ENCODE assay signal across 14 mouse cellular contexts in the genomic region with DNA sequence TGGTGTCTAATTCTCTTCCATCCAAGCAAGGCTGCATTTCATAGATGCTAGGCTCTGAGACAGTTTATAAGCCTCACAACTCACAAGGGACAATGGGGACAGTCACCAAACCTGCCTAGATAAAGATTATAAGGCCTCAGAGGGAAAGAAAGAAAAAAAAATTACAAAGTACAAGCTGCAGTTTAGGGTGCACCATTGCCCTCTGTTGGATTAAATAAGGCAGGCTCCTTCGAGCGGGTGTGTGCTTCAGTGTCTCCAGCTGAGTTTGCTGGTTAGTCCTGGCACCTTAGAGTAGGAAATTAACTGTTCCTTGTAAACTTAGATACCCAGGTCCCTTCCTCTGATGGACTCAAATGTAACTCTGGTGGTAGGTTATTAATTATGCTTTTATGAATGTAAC. TPM values are rescaled to one million over a fixed set of nuclear protein-coding genes. Genes with fewer than 3 reads are reported as not detected.
DNase-seq lines count a peak whose midpoint lies in the region; ATAC-seq and TF ChIP-seq lines count a peak whose summit lies in the region.
"Had no signal": no experiment of that assay in that cellular context is flagged by ENCODE, and none has a peak within 500 bp of the region (broad histone marks: within the 10 kb centered on the region; RNA-seq: fewer than 3 reads in every experiment).

No protein-coding gene starts in this region.

- H3K4me1 ChIP-seq in heart, adult 2 months (ENCODE audit: control insufficient read depth, insufficient read depth, low read length), result no peaks in the 10 kb centered on the region
- H3K4me1 ChIP-seq in lung, postnatal 0 days (ENCODE audit: insufficient read depth, low read depth, low read length), result no peaks in the 10 kb centered on the region; the same call in 1 of the 2 replicates
- H3K4me1 ChIP-seq in CH12.LX (ENCODE audit: control insufficient read depth in 1 of 2, insufficient read depth in 2 of 2), result peaks cover 10 to 86% of the 10 kb centered on the region in 2 experiments

- DNase-seq in heart, adult 2 months, result no peak
- no peak for DNase-seq in heart, postnatal 4 days
- DNase-seq in lung, postnatal 0 days (ENCODE audit: low spot score), result no peak
- no peak for DNase-seq in lung, postnatal 14 days
- DNase-seq in CH12.LX (ENCODE audit: extremely low read depth), result peak; percentile 61
- DNase-seq in naive thymus-derived CD4-positive, alpha-beta T cell, adult 2 months (ENCODE audit: low read depth), result peak; percentile 74
- no peak for DNase-seq in adrenal gland, postnatal 10 days
- DNase-seq in kidney, adult 9 months, result no peak
- DNase-seq: cerebellum, adult 18-20 months had no signal

- in situ Hi-C loops in CH12.LX (cut with MboI; ENCODE audit: low pct_ligation_motif_present, low pct_unique_long_range_greater_than_20kb, low sequenced_read_pairs), result no loop called here

- TF ChIP-seq CTCF in heart, adult 2 months (IDR thresholded peaks at IDR 0.05), result peak; percentile 30
- TF ChIP-seq CTCF in lung, postnatal 0 days (IDR thresholded peaks at IDR 0.05), result peak; percentile 35
- TF ChIP-seq CTCF in CH12.LX (conservative IDR thresholded peaks at IDR 0.05 in 1 of 2, IDR thresholded peaks at IDR 0.05 in 1 of 2; ENCODE audit: low read depth in 2 of 2, low read length in 2 of 2), result peak in 1 of 2 experiments; percentile 67; a peak in 2 of 4 replicates

- no peak overlapping the region for H3K9ac ChIP-seq in heart, adult 2 months (ENCODE audit: low read depth, low read length)
- H3K9ac ChIP-seq in lung, postnatal 0 days (replicated peaks; ENCODE audit: low read depth), result no peak overlapping the region
- no peak overlapping the region for H3K9ac ChIP-seq in CH12.LX (ENCODE audit: insufficient read depth, low read depth)
- H3K9ac ChIP-seq: embryonic facial prominence, embryonic 13.5 days had no signal

- H3K9me3 ChIP-seq in lung, postnatal 0 days (ENCODE audit: low read length), result no peaks in the 10 kb centered on the region
- no peaks in the 10 kb centered on the region for H3K9me3 ChIP-seq in CH12.LX (replicated peaks; ENCODE audit: low read length)
- H3K9me3 ChIP-seq: embryonic facial prominence, embryonic 13.5 days had no signal

- no peak overlapping the region for H3K27ac ChIP-seq in heart, adult 2 months
- H3K27ac ChIP-seq in lung, postnatal 0 days (ENCODE audit: low read length), result no peak overlapping the region
- no peak overlapping the region for H3K27ac ChIP-seq in CH12.LX (ENCODE audit: insufficient read depth, low read depth)
- H3K27ac ChIP-seq: embryonic facial prominence, embryonic 13.5 days had no signal

- WGBS in heart, adult 2 months, result 67% methylated on average over 2 of the region's 2 CpGs
- WGBS in lung, postnatal 0 days, result 48% methylated on average over 2 of the region's 2 CpGs

- intact Hi-C loops in heart, adult 2 months (cut with DNase I), result no loop called here

- no peaks in the 10 kb centered on the region for H3K79me2 ChIP-seq in heart, adult 2 months (replicated peaks; ENCODE audit: control insufficient read depth, insufficient read depth, low read length)
- H3K79me2 ChIP-seq in CH12.LX (replicated peaks; ENCODE audit: control insufficient read depth, extremely low read depth, insufficient read depth, poor library complexity, severe bottlenecking), result no peaks in the 10 kb centered on the region

- no peak overlapping the region for H3K4me3 ChIP-seq in heart, adult 2 months
- H3K4me3 ChIP-seq in lung, postnatal 0 days (ENCODE audit: low read depth, low read length), result no peak overlapping the region
- H3K4me3 ChIP-seq in CH12.LX (replicated peaks in 1 of 3; ENCODE audit: low read depth in 2 of 3, low read length in 2 of 3, poor library complexity in 1 of 3), result no peak overlapping the region
- H3K4me3 ChIP-seq: embryonic facial prominence, embryonic 13.5 days had no signal

- H3K4me2 ChIP-seq in lung, postnatal 0 days (replicated peaks; ENCODE audit: low read depth, low read length), result no peak overlapping the region
- H3K4me2 ChIP-seq in CH12.LX (ENCODE audit: insufficient read depth, low read depth, poor library complexity, severe bottlenecking), result no peak overlapping the region
- H3K4me2 ChIP-seq: embryonic facial prominence, embryonic 13.5 days; liver, embryonic 11.5 days had no signal

- no peak for TF ChIP-seq EP300 in heart, adult 2 months (IDR thresholded peaks at IDR 0.05; ENCODE audit: insufficient read depth, low read depth, low read length)
- TF ChIP-seq EP300 in lung, postnatal 0 days (IDR thresholded peaks at IDR 0.05), result no peak
- TF ChIP-seq EP300 in CH12.LX (IDR thresholded peaks at IDR 0.05; ENCODE audit: low read length), result no peak

- no peaks in the 10 kb centered on the region for H3K27me3 ChIP-seq in heart, adult 2 months (ENCODE audit: control insufficient read depth, insufficient read depth, low read length)
- peaks cover 4% of the 10 kb centered on the region; the same call in 1 of the 2 replicates for H3K27me3 ChIP-seq in lung, postnatal 0 days (replicated peaks; ENCODE audit: insufficient read depth, low read length)
- no peaks in the 10 kb centered on the region for H3K27me3 ChIP-seq in CH12.LX (replicated peaks)

- no peak for TF ChIP-seq POLR2A in heart, adult 2 months (IDR thresholded peaks at IDR 0.05; ENCODE audit: insufficient read depth, low read depth, low read length)
- TF ChIP-seq POLR2A in CH12.LX (IDR thresholded peaks at IDR 0.05; ENCODE audit: low read depth, low read length), result no peak

- TF ChIP-seq RAD21 in CH12.LX (IDR thresholded peaks at IDR 0.05; ENCODE audit: low read depth, low read length), result peak; percentile 75

- no peak for ATAC-seq in lung, postnatal 0 days
- ATAC-seq: midbrain, embryonic 16.5 days had no signal

- dilution Hi-C loops in CH12.LX (cut with MboI; ENCODE audit: extremely low pct_ligation_motif_present, extremely low pct_unique_long_range_greater_than_20kb, low sequenced_read_pairs), result no loop called here

- H3K36me3 ChIP-seq in heart, adult 2 months (ENCODE audit: control insufficient read depth, insufficient read depth, low read length), result no peaks in the 10 kb centered on the region
- no peaks in the 10 kb centered on the region for H3K36me3 ChIP-seq in lung, postnatal 0 days (ENCODE audit: insufficient read depth, low read length)
- H3K36me3 ChIP-seq in CH12.LX (replicated peaks in 1 of 2; ENCODE audit: control insufficient read depth in 1 of 2, insufficient read depth in 1 of 2, low read length in 1 of 2), result no peaks in the 10 kb centered on the region
- H3K36me3 ChIP-seq: embryonic facial prominence, embryonic 13.5 days had no signal

TF ChIP-seq in CH12.LX, 34 proteins besides CTCF, POLR2A, EP300 and RAD21:
- TF ChIP-seq SMC3 (IDR thresholded peaks at IDR 0.05; ENCODE audit: low read depth, low read length), result peak; percentile 70
- TF ChIP-seq ZNF384 (IDR thresholded peaks at IDR 0.05; ENCODE audit: low read depth, low read length), result peak; percentile 93
- TF ChIP-seq ZKSCAN1 (IDR thresholded peaks at IDR 0.05; ENCODE audit: borderline replicate concordance, low read depth, low read length), result no peak

RNA-seq across cellular contexts. Expression of a gene that starts 45.4 kb away (rescaled TPM):
- total RNA-seq in heart, adult 2 months (2021), result 1 to 10 TPM in 1 of 2 experiments, under 1 TPM in 1; 0.47 to 1.6 TPM
- 0.64 and 1.3 TPM in 2 replicates for polyA plus RNA-seq in heart, adult 2 months (2012; rRNA removed)
- total RNA-seq in heart, postnatal 4 days (2021), result 1 to 10 TPM in 1 of 2 experiments, under 1 TPM in 1; 0.62 to 1.2 TPM
- polyA plus RNA-seq in lung, postnatal 0 days (2015; fragmentation: Nextera tagmentation; extraction: Ambion mirVana), result 1.9 and 2.2 TPM in 2 replicates
- total RNA-seq in CH12.LX (2012; rRNA removed) (1.5 TPM in 2 replicates), CH12.LX (2014; rRNA removed) (5.0 and 6.3 TPM in 2 replicates)
- 5.8 and 6.2 TPM in 2 replicates for polyA plus RNA-seq in CH12.LX (2012; ENCODE audit: insufficient read length, low read depth)
- 1 to 10 TPM; 2.9 to 5.1 TPM for total RNA-seq in adrenal gland, postnatal 10 days (2021)

RNA-seq across cellular contexts. Expression of a gene that starts 52.9 kb away (rescaled TPM):
- not detected for total RNA-seq in heart, adult 2 months (2021)
- polyA plus RNA-seq in heart, adult 2 months (2012; rRNA removed), result not detected in 2 replicates
- not detected for total RNA-seq in heart, postnatal 4 days (2021)
- polyA plus RNA-seq in lung, postnatal 0 days (2015; fragmentation: Nextera tagmentation; extraction: Ambion mirVana), result not detected in 2 replicates
- not detected in 2 replicates for total RNA-seq in CH12.LX (2012; rRNA removed)
- not detected in 2 replicates for total RNA-seq in CH12.LX (2014; rRNA removed)
- not detected in 2 replicates for polyA plus RNA-seq in CH12.LX (2012; ENCODE audit: insufficient read length, low read depth)
- total RNA-seq in adrenal gland, postnatal 10 days (2021), result not detected
- total RNA-seq: layer of hippocampus, postnatal 25 days had no signal
- polyA plus RNA-seq: embryonic facial prominence, embryonic 13.5 days; intestine, embryonic 14.5 days; liver, embryonic 11.5 days; midbrain, embryonic 16.5 days had no signal

RNA-seq across cellular contexts. Expression of a gene that starts 53.8 kb away (rescaled TPM):
- total RNA-seq in heart, adult 2 months (2021), result not detected
- polyA plus RNA-seq in heart, adult 2 months (2012; rRNA removed), result 0.09 and 0.21 TPM in 2 replicates
- under 1 TPM; 0.17 to 0.23 TPM for total RNA-seq in heart, postnatal 4 days (2021)
- polyA plus RNA-seq in lung, postnatal 0 days (2015; fragmentation: Nextera tagmentation; extraction: Ambion mirVana), result 0.73 and 0.80 TPM in 2 replicates
- total RNA-seq in CH12.LX (2012; rRNA removed) (0.04 and 0.08 TPM in 2 replicates), CH12.LX (2014; rRNA removed) (0.16 and 0.27 TPM in 2 replicates)
- 0.19 and 0.20 TPM in 2 replicates for polyA plus RNA-seq in CH12.LX (2012; ENCODE audit: insufficient read length, low read depth)
- 1 to 10 TPM; 1.5 to 2.0 TPM for total RNA-seq in adrenal gland, postnatal 10 days (2021)

Comparison
In these comparisons a context has a peak if more than half of its experiments do, and no peak if none do; other contexts are left out.
1. DNase-seq: peak in CH12.LX (single experiment) and naive thymus-derived CD4-positive, alpha-beta T cell, adult 2 months (single experiment); none in heart, adult 2 months (0 of 2), heart, postnatal 4 days (single experiment), lung, postnatal 0 days (single experiment), lung, postnatal 14 days (single experiment), adrenal gland, postnatal 10 days (single experiment) and kidney, adult 9 months (single experiment).